Mouse (Mus musculus) ES-E14 (cell line): ENCODE data around the gene Dst. TPM values are rescaled to one million over a fixed set of nuclear protein-coding genes. Genes with fewer than 3 reads are reported as not detected.

Source experiments
- DNase-seq: peaks from one replicate; pipeline ENCODE4 v3.0.0-alpha.2; 2013; ENCODE audit warnings: low read depth, low spot score
- H3K27ac ChIP-seq: 2 replicates; pipeline ENCODE4 v1.5.1; 2012; ENCODE audit warnings: low read depth, mild to moderate bottlenecking, low read length, moderate library complexity, mixed read lengths; ENCODE audit not compliant: poor library complexity, insufficient read depth, severe bottlenecking
- H3K36me3 ChIP-seq: 2 replicates; pipeline ENCODE4 v1.6.1; 2012; ENCODE audit warnings: mild to moderate bottlenecking, low read length, moderate library complexity, mixed read lengths; ENCODE audit not compliant: control insufficient read depth, poor library complexity, insufficient read depth, severe bottlenecking
- H3K4me1 ChIP-seq, 2 experiments: fragments of 150-350 bp in 1 of 2; sonication (generic) in 1 of 2; 2 replicates each; pipeline ENCODE4 v1.6.1; 2012; ENCODE audit warnings: low read length in 2 of 2, mild to moderate bottlenecking in 1 of 2, mixed read lengths in 1 of 2; ENCODE audit not compliant: control insufficient read depth in 2 of 2, insufficient read depth in 2 of 2, poor library complexity in 1 of 2
- H3K4me3 ChIP-seq, 2 experiments: fragments of 150-350 bp in 1 of 2; sonication (generic) in 1 of 2; 2 replicates each; pipeline ENCODE4 v1.5.1; 2012; ENCODE audit warnings: low read length in 2 of 2, low read depth in 1 of 2, mild to moderate bottlenecking in 1 of 2, mixed read lengths in 1 of 2; ENCODE audit not compliant: insufficient read depth in 1 of 2, poor library complexity in 1 of 2, severe bottlenecking in 1 of 2
- H3K9ac ChIP-seq: 2 replicates; pipeline ENCODE4 v1.6.1; 2012; ENCODE audit warnings: low read depth, mild to moderate bottlenecking, low read length, mixed read lengths; ENCODE audit not compliant: poor library complexity, insufficient read depth, severe bottlenecking
- H3K9me3 ChIP-seq: fragments of 150-350 bp; sonication (generic); 2 replicates; pipeline ENCODE4 v1.6.1; 2012; ENCODE audit warnings: low read depth, mild to moderate bottlenecking, low read length; ENCODE audit not compliant: control insufficient read depth, insufficient read depth
- CHD2 ChIP-seq: IDR thresholded peaks from 2 replicates; pipeline ENCODE4 v1.6.1; 2014; ENCODE audit warnings: mild to moderate bottlenecking, low read depth, low read length, inconsistent platforms
- HCFC1 ChIP-seq: IDR thresholded peaks from 2 replicates; pipeline ENCODE4 v1.6.1; 2012; ENCODE audit warnings: low read length, inconsistent platforms, borderline replicate concordance; ENCODE audit not compliant: insufficient read depth
- MAFK ChIP-seq: IDR thresholded peaks from 2 replicates; pipeline ENCODE4 v1.6.1; 2014; ENCODE audit warnings: mild to moderate bottlenecking, low read depth, low read length, inconsistent platforms; ENCODE audit not compliant: insufficient read depth
- ZC3H11A ChIP-seq: IDR thresholded peaks from 2 replicates; pipeline ENCODE4 v1.6.1; 2012; ENCODE audit warnings: low read depth, mild to moderate bottlenecking, inconsistent platforms, low read length, borderline replicate concordance
- ZNF384 ChIP-seq: IDR thresholded peaks from 2 replicates; pipeline ENCODE4 v1.6.1; 2012; ENCODE audit warnings: low read depth, low read length, inconsistent platforms
- in situ Hi-C, 2 experiments: fragments of 600-800 bp; cut with MboI; formaldehyde crosslinking; loops; one replicate each; pipeline ENCODE4 v1.15.1; 2025; ENCODE audit warnings: low sequenced_read_pairs in 2 of 2, inconsistent platforms in 1 of 2; ENCODE audit not compliant: unreplicated experiment in 2 of 2
- total RNA-seq: library from RNA; depleted of rRNA; stranded (reverse); fragments of 300-350 nt; gene quantifications from 2 replicates; pipeline ENCODE4 v1.2.3, GENCODE M21; 2012

The Dst gene
- total RNA-seq, 1 experiment, result 186 TPM

DNA sequence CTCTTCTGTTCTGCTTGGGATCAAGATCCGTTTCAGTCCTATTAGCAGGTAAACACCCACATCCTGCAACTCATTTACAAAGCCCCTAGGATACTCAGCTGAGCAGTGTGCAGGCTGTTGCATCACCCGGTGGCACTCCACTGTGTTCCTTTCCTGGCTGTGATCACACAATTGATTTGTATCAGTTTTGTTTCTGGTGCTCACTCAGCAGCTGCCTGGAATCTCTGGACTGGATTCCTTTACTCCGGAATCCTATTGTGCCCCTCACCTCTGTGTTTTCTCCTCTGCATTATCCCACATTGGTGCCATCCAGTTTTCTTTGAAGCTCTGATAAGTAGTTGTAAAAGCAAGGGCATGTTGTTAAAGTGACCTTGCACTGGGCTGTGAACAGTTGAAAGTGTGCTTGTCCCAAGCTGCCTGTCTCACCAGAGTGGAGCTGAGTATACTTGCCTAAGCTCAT, 195.7 kb downstream of the Dst start:
- H3K4me1 ChIP-seq, result peaks cover 12 to 23% of the 10 kb centered on the region in 2 experiments
- in situ Hi-C loops, result no loop called here
- peak; percentile 67 for DNase-seq
- peak overlapping the region; percentile 94 for H3K27ac ChIP-seq
- peak overlapping the region; percentile 28 to 49 for H3K4me3 ChIP-seq
- peak overlapping the region; percentile 47; the same call in 1 of the 2 replicates for H3K9ac ChIP-seq
- H3K9me3 ChIP-seq, result no peaks in the 10 kb centered on the region
- peaks cover 2% of the 10 kb centered on the region; the same call in 1 of the 2 replicates for H3K36me3 ChIP-seq
- no peak for TF ChIP-seq HCFC1
- TF ChIP-seq CHD2, result 0 out of 2 replicates have a peak, but pooled peaks have one; percentile 12

DNA sequence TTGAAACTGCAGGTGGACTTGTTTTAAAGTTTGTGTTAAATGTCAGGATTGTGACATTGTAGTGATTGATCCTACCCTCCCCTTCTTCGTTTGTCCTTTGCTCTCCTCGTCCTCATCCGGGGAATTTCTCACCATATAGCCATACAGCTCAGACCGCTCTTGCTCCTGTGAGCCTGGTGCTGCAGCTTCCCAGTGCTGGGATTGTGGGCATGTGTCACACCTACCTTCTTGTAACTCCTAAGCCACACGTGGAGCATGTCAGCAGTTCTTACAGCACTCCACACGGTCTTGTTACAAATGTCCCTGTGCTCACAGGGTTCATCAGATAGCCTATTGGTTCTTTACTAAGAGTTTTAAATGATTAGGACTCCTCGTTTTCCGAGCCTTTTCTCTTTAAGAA, 196.8 kb downstream of the Dst start:
- Histone ChIP-seq H3K9me3 (no peaks in the 10 kb centered on the region), H3K36me3 (no peaks in the 10 kb centered on the region), H3K4me3 (peak overlapping the region in 1 of 2 experiments; percentile 18; a peak in 1 of 4 replicates), H3K4me1 (peaks cover 17 to 30% of the 10 kb centered on the region in 2 experiments), H3K27ac (peak overlapping the region; percentile 64), H3K9ac (peak overlapping the region; percentile 57; the same call in 1 of the 2 replicates)
- in situ Hi-C loops, result no loop called here
- TF ChIP-seq MAFK (no peak), HCFC1 (no peak), ZC3H11A (no peak), ZNF384 (no peak)
- no peak for DNase-seq

- Histone ChIP-seq H3K4me1 (peaks cover 26 to 36% of the 10 kb centered on the region in 2 experiments), H3K4me3 (peak overlapping the region; percentile 4 to 34), H3K36me3 (no peaks in the 10 kb centered on the region), H3K27ac (peak overlapping the region; percentile 98), H3K9ac (peak overlapping the region; percentile 80), H3K9me3 (no peaks in the 10 kb centered on the region)
- no peak for TF ChIP-seq HCFC1
- TF ChIP-seq ZNF384, result no peak
- TF ChIP-seq ZC3H11A, result no peak
- no peak for TF ChIP-seq MAFK
- no peak for TF ChIP-seq CHD2
- in situ Hi-C loops, result no loop called here
- DNase-seq, result no peak
Measured at GRCm38 (mm10) chr1:34106606-34107005, 198.6 kb downstream of the Dst start.

- no peaks in the 10 kb centered on the region for H3K9me3 ChIP-seq
- in situ Hi-C loops, result no loop called here
- H3K4me1 ChIP-seq, result peaks cover 26 to 36% of the 10 kb centered on the region in 2 experiments
- no peaks in the 10 kb centered on the region for H3K36me3 ChIP-seq
- H3K4me3 ChIP-seq, result peak overlapping the region; percentile 4 to 34
- peak overlapping the region; percentile 80 for H3K9ac ChIP-seq
- peak overlapping the region; percentile 98 for H3K27ac ChIP-seq
- TF ChIP-seq HCFC1 (no peak), MAFK (no peak), CHD2 (no peak), ZNF384 (no peak), ZC3H11A (no peak)
- peak; percentile 69 for DNase-seq
Measured at GRCm38 (mm10) chr1:34107076-34107475, 199.1 kb downstream of the Dst start.

DNA sequence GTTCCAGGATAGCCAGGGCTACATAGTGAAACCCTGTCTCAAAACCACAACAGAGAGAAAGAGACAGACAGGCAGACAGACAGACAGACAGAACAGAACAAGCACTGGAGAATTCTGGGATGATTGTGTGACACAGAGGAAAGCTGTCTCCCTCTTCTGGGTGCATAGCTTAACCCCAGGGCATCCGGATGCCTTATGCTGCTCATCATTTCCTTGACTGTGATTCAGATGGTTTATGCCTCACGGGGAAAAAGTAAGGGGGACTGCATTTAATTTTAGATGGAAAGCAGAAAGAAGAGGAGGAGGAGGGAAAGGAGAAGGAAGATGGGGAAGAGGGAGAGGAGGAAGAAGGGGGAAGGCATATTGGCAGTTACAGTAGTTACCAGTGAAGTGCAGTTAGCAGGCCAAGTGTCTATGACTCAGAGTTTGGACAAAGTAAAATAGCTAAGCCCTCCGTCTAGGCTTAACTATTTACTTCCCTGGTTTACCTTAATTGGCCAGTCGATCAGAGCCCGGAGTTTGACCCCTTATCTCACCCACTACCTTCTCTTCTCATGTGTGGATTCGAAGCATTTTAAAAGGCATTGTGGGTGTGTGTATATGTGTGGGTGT, 201.7 kb downstream of the Dst start:
- no peak for DNase-seq
- Histone ChIP-seq H3K4me1 (peaks cover 28 to 32% of the 10 kb centered on the region in 2 experiments), H3K4me3 (peak overlapping the region in 1 of 2 experiments; percentile 10; a peak in 1 of 4 replicates), H3K27ac (peak overlapping the region; percentile 82), H3K36me3 (peaks cover 4% of the 10 kb centered on the region; the same call in 1 of the 2 replicates), H3K9ac (peak overlapping the region; percentile 66; the same call in 1 of the 2 replicates), H3K9me3 (no peaks in the 10 kb centered on the region)
- in situ Hi-C loops, result no loop called here
- TF ChIP-seq MAFK (no peak), CHD2 (no peak), HCFC1 (no peak), ZC3H11A (no peak), ZNF384 (no peak)
